Mouse (Mus musculus) hindbrain, embryonic 14.5 days (tissue): ENCODE measurements around the gene Rora. TPM values are rescaled to one million over a fixed set of nuclear protein-coding genes. Genes with fewer than 3 reads are reported as not detected.

Experiments used
- ATAC-seq: fragments of 200-750 bp; cut with Nextera tagmentation; 2 replicates; pipeline ENCODE4 v1.8.0; 2017; ENCODE audit warnings: moderate number of reproducible peaks, mild to moderate bottlenecking, moderate TSS enrichment, moderate library complexity; ENCODE audit not compliant: low FRiP score
- DNase-seq: peaks from one replicate; pipeline ENCODE4 v3.0.0-alpha.2; 2015; ENCODE audit warnings: low spot score
- H3K27ac ChIP-seq: fragments of 300-500 bp; sonication (generic); 2 replicates; pipeline ENCODE4 v1.5.1; 2014; ENCODE audit warnings: mild to moderate bottlenecking, moderate library complexity
- H3K27me3 ChIP-seq: fragments of 300-500 bp; sonication (generic); 2 replicates; pipeline ENCODE4 v1.6.1; 2014; ENCODE audit warnings: mild to moderate bottlenecking, low read length, mixed read lengths; ENCODE audit not compliant: control insufficient read depth, insufficient read depth
- H3K36me3 ChIP-seq: fragments of 300-500 bp; sonication (generic); replicated peaks from 2 replicates; pipeline ENCODE4 v1.6.1; 2014; ENCODE audit not compliant: control insufficient read depth, insufficient read depth
- H3K4me1 ChIP-seq: fragments of 300-500 bp; sonication (generic); replicated peaks from 2 replicates; pipeline ENCODE4 v1.6.1; 2014; ENCODE audit warnings: antibody characterized with exemption, low read length, mixed read lengths; ENCODE audit not compliant: control insufficient read depth, insufficient read depth
- H3K4me2 ChIP-seq: fragments of 300-500 bp; sonication (generic); replicated peaks from 2 replicates; pipeline ENCODE4 v1.6.1; 2014; ENCODE audit warnings: mild to moderate bottlenecking, moderate library complexity
- H3K4me3 ChIP-seq: fragments of 300-500 bp; sonication (generic); replicated peaks from 2 replicates; pipeline ENCODE4 v1.5.1; 2014; ENCODE audit warnings: mild to moderate bottlenecking, low read length
- H3K9ac ChIP-seq: fragments of 300-500 bp; sonication (generic); 2 replicates; pipeline ENCODE4 v1.6.1; 2014
- H3K9me3 ChIP-seq: fragments of 300-500 bp; sonication (generic); 2 replicates; pipeline ENCODE4 v1.6.1; 2016; ENCODE audit warnings: low read length; ENCODE audit not compliant: control insufficient read depth
- WGBS: fragments of 180-500 bp; shearing (Covaris S2); extraction: QIAGEN DNeasy Blood & Tissue Kit; methylation state at CpG from one replicate; pipeline ENCODE4 v1.1.7; 2014; 5-methylcytosine and 5-hydroxymethylcytosine counted together
- polyA plus RNA-seq: library from polyadenylated mRNA; unstranded; fragments of >200 nt; fragmentation: Nextera tagmentation; extraction: Ambion mirVana; gene quantifications from 2 replicates; pipeline ENCODE4 v1.2.1, GENCODE M21; 2014

Rora gene
- polyA plus RNA-seq, 1 experiment from 2014 or later = 22.0 TPM

DNA sequence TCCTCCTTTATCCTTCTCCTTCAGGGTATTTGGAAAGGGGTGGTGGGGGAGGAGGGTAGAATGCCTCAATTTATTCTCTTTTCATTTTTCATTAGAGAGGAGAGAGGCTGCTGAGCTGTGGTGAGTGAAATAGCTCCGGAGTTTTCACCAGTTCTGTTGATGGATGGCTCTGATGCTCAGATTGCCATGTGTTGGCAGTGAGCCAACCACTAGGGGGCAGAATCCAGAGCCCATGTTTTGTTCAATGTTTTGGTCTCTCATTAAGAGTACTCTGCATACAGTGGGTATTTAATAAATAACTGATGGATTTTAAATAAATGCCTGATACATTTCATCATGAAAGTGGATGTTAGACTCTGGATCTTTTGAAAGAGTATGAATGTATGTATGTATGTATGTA is 77.9 kb downstream of the Rora start:
- H3K27me3 ChIP-seq = no peaks in the 10 kb centered on the region
- H3K4me3 ChIP-seq = no peak overlapping the region
- H3K27ac ChIP-seq = no peak overlapping the region
- H3K36me3 ChIP-seq = no peaks in the 10 kb centered on the region
- WGBS = 34% methylated on average over 1 of the region's 1 CpGs
- H3K9me3 ChIP-seq = peaks cover 3% of the 10 kb centered on the region; the same call in 1 of the 2 replicates
- no peak for DNase-seq
- H3K4me1 ChIP-seq = peaks cover 7% of the 10 kb centered on the region
- no peak overlapping the region for H3K9ac ChIP-seq
- ATAC-seq = no peak
- H3K4me2 ChIP-seq = no peak overlapping the region

DNA sequence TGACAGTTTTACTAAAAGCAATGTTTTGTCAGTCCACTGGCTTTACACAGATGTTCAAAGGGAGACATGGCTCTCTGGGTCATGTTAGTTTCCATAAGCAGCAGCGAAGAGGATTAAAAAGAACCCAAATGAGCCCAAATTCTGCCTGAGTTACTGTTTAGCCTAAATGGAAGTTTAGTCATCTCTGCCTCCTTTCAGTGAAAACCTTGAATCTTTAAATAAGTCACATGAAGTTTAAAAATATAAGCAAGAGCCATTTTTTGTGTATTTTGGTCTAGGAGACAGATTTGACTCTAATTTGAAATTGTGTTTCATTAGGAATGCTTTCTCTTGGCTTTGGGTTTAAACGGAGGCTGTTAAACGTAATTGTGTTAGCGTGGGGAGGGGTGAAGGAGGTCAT is 79.3 kb downstream of the Rora start:
- Histone ChIP-seq H3K27me3 (no peaks in the 10 kb centered on the region), H3K4me3 (no peak overlapping the region), H3K4me2 (no peak overlapping the region), H3K9me3 (peaks cover 3% of the 10 kb centered on the region; the same call in 1 of the 2 replicates), H3K36me3 (no peaks in the 10 kb centered on the region), H3K4me1 (peaks cover 15% of the 10 kb centered on the region), H3K9ac (no peak overlapping the region), H3K27ac (no peak overlapping the region)
- DNase-seq (no peak), ATAC-seq (no peak)
- WGBS = 71% methylated on average over 4 of the region's 4 CpGs

DNA sequence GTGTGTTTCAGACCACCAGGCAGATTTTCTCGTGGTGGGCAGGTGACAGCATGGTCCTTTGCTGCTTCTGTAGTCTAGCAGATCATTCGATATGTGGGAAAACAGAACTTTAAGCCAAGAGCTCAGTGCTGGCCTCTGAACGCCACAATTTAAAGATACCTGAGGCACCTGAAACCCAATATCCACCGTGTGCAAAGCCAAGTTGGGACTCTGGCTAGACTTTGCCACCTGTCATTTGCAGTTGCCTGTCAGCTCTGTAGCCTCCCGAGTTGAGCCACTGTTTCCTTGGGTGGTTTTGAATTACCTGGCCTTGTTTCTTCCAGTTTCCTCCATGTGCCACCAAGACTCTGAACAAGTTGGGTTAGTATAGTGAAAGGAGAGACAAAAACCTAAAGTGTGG is 82.3 kb downstream of the Rora start:
- no peaks in the 10 kb centered on the region for H3K36me3 ChIP-seq
- peaks cover 15% of the 10 kb centered on the region for H3K4me1 ChIP-seq
- no peak overlapping the region for H3K9ac ChIP-seq
- H3K27me3 ChIP-seq = no peaks in the 10 kb centered on the region
- ATAC-seq = no peak
- no peak overlapping the region for H3K4me2 ChIP-seq
- no peak overlapping the region for H3K4me3 ChIP-seq
- no peak for DNase-seq
- H3K9me3 ChIP-seq = peaks cover 3% of the 10 kb centered on the region; the same call in 1 of the 2 replicates
- no peak overlapping the region for H3K27ac ChIP-seq
- WGBS = 90% methylated on average over 5 of the region's 5 CpGs

DNA sequence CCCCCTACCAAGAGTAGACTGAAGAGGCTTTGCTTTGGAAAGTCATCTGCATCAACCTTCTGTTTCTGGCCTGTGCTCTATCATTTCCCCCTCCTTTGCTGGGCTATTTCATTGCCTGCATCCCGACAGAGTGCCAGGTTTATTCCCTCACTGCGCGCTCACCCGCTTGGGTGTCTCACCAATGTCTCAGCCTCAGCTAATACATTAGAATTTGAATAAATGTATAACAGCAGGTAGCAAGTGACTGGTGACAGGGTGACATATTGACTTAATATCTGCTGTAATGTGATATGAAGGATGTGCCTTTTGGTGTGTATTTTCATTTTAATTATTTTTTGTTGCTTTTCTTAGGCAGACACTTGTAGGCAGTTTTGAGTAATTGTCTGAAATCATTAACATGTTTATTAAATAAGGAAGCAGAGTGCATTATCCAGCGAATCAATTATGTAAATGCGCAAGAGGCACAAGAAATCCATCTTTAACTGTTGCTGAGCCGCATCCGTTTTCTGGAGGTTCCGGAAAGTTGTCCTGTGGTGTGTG is 83.7 kb downstream of the Rora start:
- H3K27me3 ChIP-seq = no peaks in the 10 kb centered on the region
- H3K9ac ChIP-seq = no peak overlapping the region
- peaks cover 15% of the 10 kb centered on the region for H3K4me1 ChIP-seq
- H3K4me2 ChIP-seq = no peak overlapping the region
- H3K36me3 ChIP-seq = no peaks in the 10 kb centered on the region
- 51% methylated on average over 9 of the region's 9 CpGs for WGBS
- no peak overlapping the region for H3K27ac ChIP-seq
- no peak overlapping the region for H3K4me3 ChIP-seq
- no peak for DNase-seq
- peaks cover 2% of the 10 kb centered on the region; the same call in 1 of the 2 replicates for H3K9me3 ChIP-seq
- ATAC-seq = no peak

DNA sequence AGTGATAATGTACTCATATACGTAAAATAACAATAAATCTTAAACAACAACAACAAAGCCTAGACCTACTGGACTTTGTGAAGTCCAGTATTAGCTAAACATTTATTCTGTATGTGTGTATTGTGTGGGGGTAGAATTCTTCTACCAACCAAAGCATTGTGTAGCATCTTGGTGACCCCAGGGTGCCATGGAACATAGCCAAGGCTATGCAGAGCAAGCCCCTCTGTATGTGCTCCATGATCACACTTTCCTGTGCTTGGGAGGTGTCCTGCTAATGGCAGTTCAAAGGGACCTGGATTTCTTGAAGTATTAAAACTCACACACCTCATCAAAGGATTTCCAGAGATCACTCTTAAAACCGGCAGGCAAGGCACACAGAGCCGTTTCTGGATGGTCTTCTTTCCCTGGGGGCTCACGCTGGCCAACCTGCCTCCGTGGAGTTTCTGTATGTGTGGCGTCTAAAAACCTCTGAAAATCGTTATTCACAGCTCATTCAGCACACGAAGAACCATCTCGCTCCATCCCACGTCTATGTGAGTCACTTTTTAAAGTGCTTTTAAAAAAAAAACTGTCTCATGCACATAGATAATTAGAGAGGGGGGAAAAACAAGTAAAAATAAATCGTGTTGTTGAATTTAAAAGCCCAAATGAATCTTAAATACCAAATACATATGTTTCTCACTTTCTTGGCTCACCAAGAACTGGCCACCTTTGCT is 92.5 kb downstream of the Rora start:
- WGBS = 82% methylated on average over 11 of the region's 11 CpGs
- Histone ChIP-seq H3K4me2 (no peak overlapping the region), H3K36me3 (no peaks in the 10 kb centered on the region), H3K27me3 (no peaks in the 10 kb centered on the region), H3K27ac (no peak overlapping the region), H3K9ac (no peak overlapping the region), H3K4me3 (no peak overlapping the region), H3K9me3 (no peaks in the 10 kb centered on the region), H3K4me1 (peaks cover 1% of the 10 kb centered on the region; the same call in 1 of the 2 replicates)
- DNase-seq = no peak
- no peak for ATAC-seq

DNA sequence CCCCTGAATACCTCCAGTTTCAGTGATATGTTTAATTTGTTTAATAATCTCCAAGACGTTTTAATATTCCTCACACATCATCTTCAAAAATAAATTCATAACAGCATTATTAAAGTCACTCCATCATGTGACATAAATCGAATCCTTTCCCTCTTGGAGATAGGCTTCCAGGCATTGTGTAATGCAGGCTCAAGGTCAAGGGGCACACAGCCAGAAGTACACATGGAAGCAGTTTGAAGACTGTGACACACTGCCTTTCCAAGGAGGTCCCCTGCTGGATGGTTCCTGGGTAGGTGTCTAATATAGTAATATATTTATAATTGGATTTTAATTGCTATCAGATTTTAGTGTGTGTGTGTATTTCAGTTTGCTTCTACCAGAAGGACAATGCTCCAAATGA is 103.4 kb downstream of the Rora start:
- Histone ChIP-seq H3K9ac (no peak overlapping the region), H3K4me1 (peaks cover 37% of the 10 kb centered on the region), H3K27ac (peak overlapping the region; percentile 38), H3K4me2 (no peak overlapping the region), H3K4me3 (no peak overlapping the region), H3K9me3 (no peaks in the 10 kb centered on the region), H3K36me3 (no peaks in the 10 kb centered on the region), H3K27me3 (no peaks in the 10 kb centered on the region)
- ATAC-seq = no peak
- WGBS = 47% methylated on average over 2 of the region's 2 CpGs
- DNase-seq = no peak

DNA sequence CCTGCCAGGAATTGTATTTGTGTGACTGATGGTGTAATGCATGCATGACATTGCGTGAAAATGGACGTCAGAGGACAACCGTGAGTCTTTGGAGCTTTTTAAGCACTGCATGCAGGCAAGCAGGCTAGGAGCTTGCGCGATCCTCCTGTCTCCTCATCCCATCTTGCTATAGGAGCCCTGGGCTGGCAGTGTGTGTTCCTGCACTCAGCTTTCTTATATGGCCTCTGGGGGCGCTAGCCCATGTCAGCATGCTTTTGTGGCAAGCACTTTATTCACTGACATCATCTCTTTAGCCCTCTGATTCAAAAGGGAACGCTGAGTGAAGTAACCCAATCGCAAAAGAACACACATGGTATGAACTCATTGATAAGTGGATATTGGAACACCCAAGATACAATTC is 105.7 kb downstream of the Rora start:
- Histone ChIP-seq H3K27me3 (no peaks in the 10 kb centered on the region), H3K27ac (no peak overlapping the region), H3K9ac (no peak overlapping the region), H3K4me2 (no peak overlapping the region), H3K36me3 (no peaks in the 10 kb centered on the region), H3K4me3 (no peak overlapping the region), H3K9me3 (no peaks in the 10 kb centered on the region), H3K4me1 (peaks cover 31% of the 10 kb centered on the region)
- WGBS = 74% methylated on average over 8 of the region's 8 CpGs
- no peak for DNase-seq
- no peak for ATAC-seq

DNA sequence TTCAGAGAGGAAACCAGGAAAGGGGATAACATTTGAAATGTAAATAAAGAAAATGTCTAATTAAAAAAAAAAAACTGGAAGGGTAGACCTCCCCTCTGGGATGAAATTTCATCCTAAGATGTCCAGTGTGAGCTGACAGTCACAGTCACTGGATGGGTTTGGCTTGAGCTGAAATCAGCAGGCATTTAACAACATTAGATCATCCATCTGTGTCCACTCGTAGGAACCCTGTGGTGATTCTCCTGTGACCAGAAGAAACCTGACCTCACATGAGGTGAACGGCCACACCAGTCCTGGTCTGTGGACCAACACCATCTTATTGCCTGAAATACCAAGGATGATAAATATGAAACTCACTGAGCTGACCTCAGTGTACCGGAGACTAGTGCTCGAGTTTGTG is 106.7 kb downstream of the Rora start:
- no peak for ATAC-seq

DNA sequence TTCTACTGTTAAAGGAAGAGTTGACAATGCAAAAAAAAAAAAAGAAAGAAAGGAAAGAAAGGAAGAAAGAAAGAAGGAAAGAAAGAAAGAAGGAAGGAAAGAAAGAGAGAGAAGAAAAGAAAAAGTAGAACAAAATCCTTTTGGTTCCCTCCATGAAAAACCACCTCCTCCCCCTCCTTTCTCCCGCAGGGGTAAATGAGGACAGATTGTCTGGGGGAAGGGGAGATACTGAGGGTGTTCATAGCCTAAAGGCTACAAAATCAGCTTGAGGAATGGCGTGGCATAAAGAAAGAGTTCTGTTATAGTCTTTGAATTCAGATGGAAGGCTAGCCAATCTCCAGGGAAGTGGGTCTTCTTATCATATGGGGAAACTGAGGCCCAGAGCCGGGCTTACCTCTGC is 107.3 kb downstream of the Rora start:
- Histone ChIP-seq H3K4me2 (no peak overlapping the region), H3K9ac (no peak overlapping the region), H3K4me3 (no peak overlapping the region), H3K9me3 (no peaks in the 10 kb centered on the region), H3K27ac (no peak overlapping the region), H3K36me3 (no peaks in the 10 kb centered on the region), H3K27me3 (no peaks in the 10 kb centered on the region), H3K4me1 (peaks cover 22% of the 10 kb centered on the region)
- DNase-seq (no peak), ATAC-seq (no peak)
- 59% methylated on average over 3 of the region's 3 CpGs for WGBS

More for the DNA sequence above, 106.7 kb downstream of the Rora start:
- Histone ChIP-seq H3K9ac (no peak overlapping the region), H3K36me3 (no peaks in the 10 kb centered on the region), H3K4me3 (no peak overlapping the region), H3K9me3 (no peaks in the 10 kb centered on the region), H3K27ac (no peak overlapping the region), H3K4me1 (peaks cover 27% of the 10 kb centered on the region), H3K27me3 (no peaks in the 10 kb centered on the region), H3K4me2 (no peak overlapping the region)
- DNase-seq = no peak
- WGBS = 72% methylated on average over 4 of the region's 4 CpGs
